Mouse (Mus musculus): ENCODE measurements at regions not wholly inside any gene's neighbourhood (a gene's known extent, or its start where the extent isn't known, plus 50 kb on each side); places are given as distances from the start of the nearest gene placed in this dataset.
"Not testable (repeated sequence)": the region's sequence is repeated elsewhere in the genome, so short reads cannot be mapped to it uniquely, and the experiment has no call there.

DNA sequence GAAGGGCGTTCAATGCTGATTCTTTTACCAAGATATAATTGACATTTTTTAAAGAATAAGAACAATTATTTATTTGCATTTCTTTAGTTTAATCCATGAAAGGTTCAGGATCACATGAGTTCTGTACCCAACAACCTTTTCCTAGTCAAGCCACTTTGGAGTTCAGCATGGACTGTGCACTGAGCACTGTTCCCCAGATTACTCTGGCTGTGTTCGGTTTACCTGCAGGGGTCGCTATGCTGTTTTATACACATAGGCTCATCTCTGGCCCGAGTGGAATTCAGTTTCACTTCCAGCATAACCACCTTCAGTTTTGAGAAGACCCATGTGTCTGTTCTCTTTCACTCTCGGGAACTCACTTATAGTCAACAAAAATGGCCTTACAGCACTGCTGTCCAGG, 93.5 kb upstream of the Smarcad1 start:
- not testable (repeated sequence) for TF ChIP-seq UBTF (IDR thresholded peaks at IDR 0.05; ENCODE audit: borderline replicate concordance, insufficient read depth, low read depth, low read length); CTCF (IDR thresholded peaks at IDR 0.05 in 2 of 3, conservative IDR thresholded peaks at IDR 0.05 in 1 of 3; ENCODE audit: control insufficient read depth in 1 of 3, insufficient read depth in 1 of 3, low read depth in 2 of 3, low read length in 3 of 3, poor library complexity in 1 of 3, severe bottlenecking in 1 of 3); POLR2A (IDR thresholded peaks at IDR 0.05; ENCODE audit: control insufficient read depth in 1 of 2, insufficient read depth in 1 of 2, low read depth in 1 of 2, low read length in 2 of 2, poor library complexity in 1 of 2)
